Mouse (Mus musculus) G1E (cell line): Measurements from ENCODE around the gene Gm364.

ENCODE experiments used
- CTCF ChIP-seq: IDR thresholded peaks from 2 replicates; pipeline ENCODE4 v1.5.1; 2012; ENCODE audit warnings: low read depth, low read length, inconsistent platforms, mixed read lengths
- GATA1 ChIP-seq: IDR thresholded peaks from 2 replicates; pipeline ENCODE4 v1.6.1; 2012; ENCODE audit warnings: borderline replicate concordance, low read length, inconsistent platforms, mixed read lengths
- POLR2AphosphoS5 ChIP-seq: IDR thresholded peaks from 2 replicates; pipeline ENCODE4 v1.6.1; 2012; ENCODE audit warnings: low read depth, low read length, inconsistent platforms; ENCODE audit not compliant: insufficient replicate concordance

- no peak; the same call in 1 of the 2 replicates for TF ChIP-seq CTCF
- no peak for TF ChIP-seq GATA1
- no peak for TF ChIP-seq POLR2AphosphoS5
Observed at GRCm38 (mm10) chrX:57403651-57404050, 5.3 kb upstream of the Gm364 start.
